Mouse (Mus musculus): ENCODE data around the gene E030025P04Rik. TPM values are rescaled to one million over a fixed set of nuclear protein-coding genes. Genes with fewer than 3 reads are reported as not detected.
A peak's percentile ranks its signal among the peaks of the same experiment; 100 is the strongest.

E030025P04Rik gene
- not detected in 2 replicates for polyA plus RNA-seq (2015; fragmentation: Nextera tagmentation; extraction: Ambion mirVana)

DNA sequence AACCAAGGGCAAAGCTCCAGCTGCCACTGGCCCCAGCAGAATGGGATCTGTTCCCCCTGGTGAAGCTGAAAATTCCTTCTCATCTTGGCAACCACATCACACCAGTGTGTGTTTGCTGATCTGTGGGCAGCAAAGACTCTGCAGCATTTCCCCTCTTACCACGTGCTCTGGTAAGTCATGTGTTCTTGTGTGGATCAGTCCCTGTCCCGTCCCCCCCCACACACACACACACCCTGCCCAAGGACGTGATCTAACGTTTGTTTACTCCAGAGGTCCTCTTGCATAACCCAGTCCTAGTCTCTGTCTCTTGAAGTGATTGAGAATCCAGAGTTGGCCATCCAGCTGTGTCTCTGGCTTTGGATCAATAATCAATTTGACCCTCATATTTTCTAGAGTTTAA, at the start of gene E030025P04Rik:
TSS of gene E030025P04Rik (minus strand) at position 134 of the 400 bp plus-strand sequence.
- ATAC-seq (ENCODE audit: low read depth) (no peak), DNase-seq (no peak)

DNA sequence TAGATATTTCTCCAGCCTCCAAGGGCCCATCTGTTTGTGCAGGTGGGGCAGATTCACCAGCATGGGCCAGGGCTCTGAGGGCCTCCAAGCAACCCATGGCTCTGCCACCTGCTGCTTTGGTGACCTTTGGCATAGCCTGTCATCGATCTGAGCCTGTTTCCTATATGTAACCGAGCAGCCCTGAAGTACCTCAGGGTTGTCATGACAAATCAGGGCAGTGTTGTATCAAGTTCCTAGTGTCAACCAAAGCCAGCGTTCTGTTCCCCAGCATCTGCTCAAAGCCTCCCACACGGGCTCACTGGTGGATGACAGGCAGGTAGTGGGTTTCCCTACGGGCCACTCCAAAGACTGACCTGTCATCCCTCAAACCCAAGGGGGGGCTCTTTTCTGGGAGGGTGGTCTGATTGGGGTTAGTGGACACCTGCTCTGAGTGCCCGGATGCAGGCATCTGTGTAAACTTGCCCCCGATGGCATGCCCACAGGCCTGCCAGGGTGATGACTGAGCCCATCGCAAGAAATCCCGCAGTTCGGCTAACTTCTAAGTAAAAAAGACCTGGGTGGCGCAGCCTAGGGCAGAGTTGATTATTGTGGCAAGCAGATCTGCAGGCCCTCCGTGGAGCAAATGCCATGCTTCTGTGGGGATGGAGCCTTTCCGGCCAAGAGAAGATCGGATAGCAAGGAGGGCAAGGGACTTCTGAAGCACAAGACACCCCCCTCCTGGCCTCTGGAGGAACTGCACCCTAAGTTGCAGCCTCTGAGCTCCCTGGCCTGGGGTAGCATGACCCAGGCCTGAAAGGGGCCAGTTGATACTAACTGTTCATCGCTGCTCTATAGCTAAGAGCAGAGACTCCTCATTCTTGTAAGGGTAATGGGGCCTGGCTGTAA, 48.7 kb upstream of the E030025P04Rik start:
- Histone ChIP-seq H3K27ac (no peak overlapping the region), H3K27me3 (no peaks in the 10 kb centered on the region), H3K4me2 (no peak overlapping the region), H3K9ac (no peak overlapping the region), H3K9me3 (replicated peaks) (no peaks in the 10 kb centered on the region), H3K36me3 (no peaks in the 10 kb centered on the region), H3K4me3 (replicated peaks) (no peak overlapping the region), H3K4me1 (replicated peaks) (no peaks in the 10 kb centered on the region)
- DNase-seq (peak; percentile 17), ATAC-seq (ENCODE audit: low read depth) (no peak)
- 47% methylated on average over 15 of the region's 15 CpGs for WGBS (ENCODE audit: insufficient replicate concordance)

More for the DNA sequence above, at the start of gene E030025P04Rik:
- no peaks in the 10 kb centered on the region for H3K9me3 ChIP-seq (replicated peaks)
- no peaks in the 10 kb centered on the region for H3K27me3 ChIP-seq
- H3K36me3 ChIP-seq, result no peaks in the 10 kb centered on the region
- H3K9ac ChIP-seq, result no peak within 1 kb of the TSS
- WGBS (ENCODE audit: insufficient replicate concordance), result 38% methylated on average over 4 of the region's 4 CpGs
- no peaks in the 10 kb centered on the region for H3K4me1 ChIP-seq (replicated peaks)
- H3K4me3 ChIP-seq (replicated peaks), result no peak within 1 kb of the TSS
- no peak within 1 kb of the TSS for H3K4me2 ChIP-seq
- no peak within 1 kb of the TSS for H3K27ac ChIP-seq

DNA sequence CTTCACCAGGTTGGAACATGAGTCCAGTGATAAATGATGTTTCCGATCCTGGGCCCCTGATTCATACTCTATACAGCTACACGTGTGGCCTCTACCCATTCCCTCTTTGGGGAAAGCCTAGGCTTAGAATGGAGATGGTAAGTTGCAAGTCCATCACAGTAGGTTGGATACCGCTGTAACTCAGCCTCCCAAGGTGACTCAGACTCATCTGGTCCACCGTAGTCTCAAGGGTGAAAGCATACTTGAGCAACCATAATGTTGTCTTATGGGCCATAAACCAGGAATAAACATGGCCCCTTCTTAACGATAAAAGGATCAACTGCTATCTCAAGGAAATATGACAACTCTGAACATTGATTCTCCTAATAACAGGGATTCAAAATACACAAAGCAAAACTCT, 44.1 kb upstream of the E030025P04Rik start:
- ATAC-seq (ENCODE audit: low read depth), result no peak
- DNase-seq, result no peak
- WGBS (ENCODE audit: insufficient replicate concordance), result 65% methylated on average over 5 of the region's 5 CpGs

DNA sequence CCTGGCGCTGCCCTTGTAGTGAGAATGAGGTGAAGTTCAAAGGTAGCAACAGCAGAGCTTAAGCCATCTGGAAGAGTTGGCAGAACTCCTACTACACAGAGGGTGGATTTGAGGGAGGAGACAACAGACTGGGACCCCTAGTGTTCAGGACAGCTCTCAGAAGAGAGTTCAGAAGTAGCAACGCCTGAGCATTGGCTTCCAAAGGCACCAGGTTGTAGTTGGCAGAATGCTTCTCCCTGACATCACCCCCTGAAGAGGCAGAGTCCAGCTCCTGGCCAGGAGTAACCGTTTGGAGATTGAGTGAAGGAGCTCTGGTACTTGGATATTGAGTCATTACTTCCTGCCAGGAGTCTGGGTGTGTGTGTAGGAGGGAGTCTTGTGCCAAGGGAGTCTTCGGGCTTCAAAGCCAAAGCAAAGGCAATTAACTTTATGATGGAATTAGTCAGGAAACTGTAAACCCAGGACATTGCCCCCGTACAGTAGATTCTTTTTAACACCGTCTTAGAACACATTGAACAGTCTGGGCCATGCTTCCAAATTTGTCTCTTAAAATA, 43.5 kb upstream of the E030025P04Rik start:
- 54% methylated on average over 6 of the region's 6 CpGs for WGBS (ENCODE audit: insufficient replicate concordance)

More for the DNA sequence above, 44.1 kb upstream of the E030025P04Rik start:
- Histone ChIP-seq H3K27ac (no peak overlapping the region), H3K9me3 (replicated peaks) (no peaks in the 10 kb centered on the region), H3K36me3 (no peaks in the 10 kb centered on the region), H3K4me1 (replicated peaks) (no peaks in the 10 kb centered on the region), H3K4me2 (no peak overlapping the region), H3K4me3 (replicated peaks) (no peak overlapping the region), H3K9ac (no peak overlapping the region), H3K27me3 (no peaks in the 10 kb centered on the region)

DNA sequence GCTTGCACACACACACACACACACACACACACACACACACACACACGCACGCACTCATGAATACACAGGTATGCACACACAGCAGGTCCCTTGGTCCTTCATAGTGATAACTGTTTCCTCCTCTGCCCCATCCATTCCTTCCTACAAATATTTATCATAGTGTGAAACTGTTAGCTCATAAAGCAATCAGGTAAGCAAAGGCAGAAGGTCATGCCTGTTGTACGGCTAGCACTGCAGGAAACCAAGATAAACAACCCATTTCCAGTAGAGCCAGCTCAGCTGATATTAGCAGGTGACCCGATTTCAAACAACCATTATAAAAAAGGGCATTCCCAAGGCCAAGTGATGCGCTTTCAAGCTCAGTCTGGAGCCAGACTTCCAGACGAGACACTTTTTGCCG, 36.9 kb upstream of the E030025P04Rik start:
- no peaks in the 10 kb centered on the region for H3K36me3 ChIP-seq
- H3K4me3 ChIP-seq (replicated peaks), result no peak overlapping the region
- no peaks in the 10 kb centered on the region for H3K27me3 ChIP-seq
- no peaks in the 10 kb centered on the region for H3K4me1 ChIP-seq (replicated peaks)
- no peak for ATAC-seq (ENCODE audit: low read depth)
- H3K4me2 ChIP-seq, result no peak overlapping the region
- no peaks in the 10 kb centered on the region for H3K9me3 ChIP-seq (replicated peaks)
- DNase-seq, result no peak
- WGBS (ENCODE audit: insufficient replicate concordance), result 61% methylated on average over 7 of the region's 7 CpGs
- H3K9ac ChIP-seq, result no peak overlapping the region
- H3K27ac ChIP-seq, result no peak overlapping the region

More for the DNA sequence above, 43.5 kb upstream of the E030025P04Rik start:
- H3K9ac ChIP-seq, result no peak overlapping the region
- H3K4me1 ChIP-seq (replicated peaks), result no peaks in the 10 kb centered on the region
- no peak for DNase-seq
- no peaks in the 10 kb centered on the region for H3K27me3 ChIP-seq
- H3K4me2 ChIP-seq, result no peak overlapping the region
- H3K27ac ChIP-seq, result no peak overlapping the region
- H3K4me3 ChIP-seq (replicated peaks), result no peak overlapping the region
- H3K36me3 ChIP-seq, result no peaks in the 10 kb centered on the region
- ATAC-seq (ENCODE audit: low read depth), result no peak
- H3K9me3 ChIP-seq (replicated peaks), result no peaks in the 10 kb centered on the region

DNA sequence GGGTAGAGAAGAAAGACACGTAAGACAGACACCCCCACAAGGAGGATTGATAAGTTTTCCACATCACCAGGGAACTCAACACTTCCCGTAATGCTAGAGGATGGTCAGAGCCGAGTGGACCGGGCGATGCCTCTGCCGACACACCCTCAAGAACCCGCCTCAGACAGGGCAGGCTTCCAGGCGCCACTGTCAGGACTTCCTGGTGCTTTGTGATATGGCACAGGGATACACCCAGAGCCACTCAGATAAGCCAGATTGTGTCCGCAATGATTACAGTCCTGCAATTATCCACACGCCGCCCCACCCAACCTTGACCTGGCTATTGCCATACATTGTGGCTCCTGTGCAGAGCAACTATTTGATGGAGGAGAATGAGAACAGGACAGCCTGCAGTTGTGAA, 36.1 kb upstream of the E030025P04Rik start:
- Histone ChIP-seq H3K27ac (no peak overlapping the region), H3K9me3 (replicated peaks) (no peaks in the 10 kb centered on the region), H3K4me1 (replicated peaks) (no peaks in the 10 kb centered on the region), H3K4me2 (no peak overlapping the region), H3K36me3 (no peaks in the 10 kb centered on the region), H3K9ac (no peak overlapping the region), H3K27me3 (no peaks in the 10 kb centered on the region), H3K4me3 (replicated peaks) (no peak overlapping the region)
- WGBS (ENCODE audit: insufficient replicate concordance), result 62% methylated on average over 11 of the region's 11 CpGs
- no peak for ATAC-seq (ENCODE audit: low read depth)
- DNase-seq, result no peak

DNA sequence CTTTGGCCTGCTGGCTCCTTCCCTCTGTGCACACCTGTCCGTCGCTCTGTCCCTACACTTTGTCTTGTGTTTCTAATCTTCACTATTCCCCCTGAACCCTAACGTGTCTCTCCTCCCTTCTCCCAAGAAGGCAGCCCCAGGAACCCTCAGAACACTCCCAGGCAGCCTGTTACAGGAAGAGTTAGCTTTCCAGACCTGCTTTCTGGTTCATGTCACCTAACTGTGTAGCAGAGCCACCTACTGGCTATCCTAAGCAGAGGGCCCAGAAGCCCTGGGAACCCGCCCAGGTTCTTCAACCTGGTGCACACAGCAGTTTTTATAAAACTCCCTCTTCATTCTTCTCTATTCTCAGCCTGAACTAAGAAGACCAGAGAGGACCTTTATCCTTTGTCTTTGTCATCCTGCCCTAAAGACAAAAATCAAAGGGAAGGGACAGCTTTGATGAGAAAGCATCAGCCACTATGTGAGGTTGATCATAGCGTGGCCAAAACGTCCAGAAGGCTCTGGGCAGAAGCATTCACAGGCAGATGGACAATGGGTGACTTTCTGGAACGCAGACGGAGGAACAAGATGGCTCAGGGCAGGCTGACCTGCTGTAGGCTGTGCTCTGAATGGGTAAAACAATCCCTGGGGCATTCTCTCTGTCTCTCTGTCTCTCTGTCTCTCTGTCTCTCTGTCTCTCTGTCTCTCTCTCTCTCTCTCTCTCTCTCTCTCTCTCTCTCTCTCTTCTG, 34.8 kb upstream of the E030025P04Rik start:
- H3K27me3 ChIP-seq, result no peaks in the 10 kb centered on the region
- no peak overlapping the region for H3K4me2 ChIP-seq
- no peak overlapping the region for H3K27ac ChIP-seq
- no peak overlapping the region for H3K4me3 ChIP-seq (replicated peaks)
- ATAC-seq (ENCODE audit: low read depth) (no peak), DNase-seq (no peak)
- H3K9me3 ChIP-seq (replicated peaks), result no peaks in the 10 kb centered on the region
- H3K9ac ChIP-seq, result no peak overlapping the region
- H3K4me1 ChIP-seq (replicated peaks), result no peaks in the 10 kb centered on the region
- H3K36me3 ChIP-seq, result no peaks in the 10 kb centered on the region
- WGBS (ENCODE audit: insufficient replicate concordance), result 49% methylated on average over 8 of the region's 8 CpGs

DNA sequence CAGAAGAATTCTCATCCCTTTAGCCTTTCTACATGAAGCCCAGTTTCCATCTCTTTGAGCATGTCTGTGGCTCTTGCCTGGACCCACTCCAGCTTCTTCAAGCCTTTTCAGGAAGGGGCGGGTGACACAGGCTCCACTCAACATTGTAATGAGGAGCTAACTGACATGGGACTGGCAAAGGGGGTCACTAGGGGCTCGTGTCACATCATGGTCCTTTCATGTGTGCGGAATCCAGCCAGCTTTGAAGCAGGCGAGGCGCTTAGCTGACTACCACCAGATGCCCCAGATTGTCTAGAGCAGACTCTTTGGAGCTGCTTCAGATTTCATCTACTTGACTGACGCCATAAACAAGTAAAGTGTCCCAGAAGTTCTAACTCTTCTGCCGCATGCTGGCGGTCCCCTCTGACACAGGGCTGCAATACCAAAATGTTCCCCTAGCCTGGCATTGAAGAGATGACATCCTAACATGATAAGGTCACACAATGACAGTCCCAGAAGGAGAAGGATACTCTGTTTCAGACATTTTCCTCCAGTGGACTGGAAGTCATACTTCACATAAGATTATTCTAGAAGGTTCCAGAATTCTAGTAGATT, 31.3 kb upstream of the E030025P04Rik start:
- peaks cover 17% of the 10 kb centered on the region for H3K9me3 ChIP-seq (replicated peaks)
- no peak overlapping the region for H3K27ac ChIP-seq
- no peak for ATAC-seq (ENCODE audit: low read depth)
- no peak for DNase-seq
- H3K36me3 ChIP-seq, result no peaks in the 10 kb centered on the region
- no peak overlapping the region for H3K4me2 ChIP-seq
- no peaks in the 10 kb centered on the region for H3K27me3 ChIP-seq
- 68% methylated on average over 8 of the region's 8 CpGs for WGBS (ENCODE audit: insufficient replicate concordance)
- no peaks in the 10 kb centered on the region for H3K4me1 ChIP-seq (replicated peaks)
- H3K4me3 ChIP-seq (replicated peaks), result no peak overlapping the region
- H3K9ac ChIP-seq, result no peak overlapping the region

DNA sequence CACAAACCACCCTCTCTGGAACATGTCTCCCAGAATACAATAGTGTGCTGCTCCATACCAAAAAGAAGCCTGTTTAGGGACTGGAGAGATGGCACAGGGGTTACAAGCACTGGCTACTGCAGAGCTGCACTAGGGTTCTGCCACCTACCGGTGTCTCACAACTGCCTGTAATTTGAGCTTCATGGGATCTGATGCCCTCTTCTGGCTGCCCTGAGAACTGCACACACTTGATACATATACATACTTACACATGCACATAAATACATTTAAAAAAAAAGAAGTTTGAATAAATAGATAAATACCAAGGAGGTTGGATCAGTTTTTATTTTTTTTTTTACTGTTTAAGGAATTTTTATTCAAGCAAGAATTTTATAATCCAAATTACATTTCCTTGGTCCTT, 28.1 kb upstream of the E030025P04Rik start:
- Histone ChIP-seq H3K36me3 (no peaks in the 10 kb centered on the region), H3K27ac (no peak overlapping the region), H3K4me1 (replicated peaks) (no peaks in the 10 kb centered on the region), H3K9ac (no peak overlapping the region), H3K4me3 (replicated peaks) (no peak overlapping the region), H3K9me3 (replicated peaks) (peaks cover 29% of the 10 kb centered on the region), H3K27me3 (no peaks in the 10 kb centered on the region), H3K4me2 (no peak overlapping the region)
- ATAC-seq (ENCODE audit: low read depth), result no peak
- 70% methylated on average over 1 of the region's 1 CpGs for WGBS (ENCODE audit: insufficient replicate concordance)
- DNase-seq, result no peak

DNA sequence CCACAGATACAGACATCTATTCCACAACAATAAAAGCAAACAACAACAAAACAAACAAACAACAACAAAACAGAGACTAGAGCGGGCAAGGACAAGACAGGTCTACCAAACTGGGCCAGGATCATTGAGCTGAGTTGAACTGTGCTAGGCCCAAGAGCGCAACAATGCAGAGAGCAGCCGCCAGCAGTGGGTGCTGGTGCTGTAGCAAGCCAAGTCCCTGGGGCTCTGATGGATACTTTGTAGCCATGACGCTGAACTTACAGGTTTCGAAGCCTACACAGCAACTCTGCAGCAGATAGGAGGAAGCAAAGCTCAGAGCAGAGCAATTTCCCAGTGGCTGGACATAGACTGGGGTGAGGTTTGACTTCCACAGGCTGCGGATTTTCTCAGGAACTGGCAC, 26.6 kb upstream of the E030025P04Rik start:
- no peaks in the 10 kb centered on the region for H3K4me1 ChIP-seq (replicated peaks)
- no peak overlapping the region for H3K4me3 ChIP-seq (replicated peaks)
- no peaks in the 10 kb centered on the region for H3K27me3 ChIP-seq
- no peaks in the 10 kb centered on the region for H3K36me3 ChIP-seq
- no peak for DNase-seq
- WGBS (ENCODE audit: insufficient replicate concordance), result 76% methylated on average over 6 of the region's 6 CpGs
- no peak overlapping the region for H3K27ac ChIP-seq
- no peak for ATAC-seq (ENCODE audit: low read depth)
- H3K9me3 ChIP-seq (replicated peaks), result peaks cover 36% of the 10 kb centered on the region
- H3K9ac ChIP-seq, result no peak overlapping the region
- no peak overlapping the region for H3K4me2 ChIP-seq

DNA sequence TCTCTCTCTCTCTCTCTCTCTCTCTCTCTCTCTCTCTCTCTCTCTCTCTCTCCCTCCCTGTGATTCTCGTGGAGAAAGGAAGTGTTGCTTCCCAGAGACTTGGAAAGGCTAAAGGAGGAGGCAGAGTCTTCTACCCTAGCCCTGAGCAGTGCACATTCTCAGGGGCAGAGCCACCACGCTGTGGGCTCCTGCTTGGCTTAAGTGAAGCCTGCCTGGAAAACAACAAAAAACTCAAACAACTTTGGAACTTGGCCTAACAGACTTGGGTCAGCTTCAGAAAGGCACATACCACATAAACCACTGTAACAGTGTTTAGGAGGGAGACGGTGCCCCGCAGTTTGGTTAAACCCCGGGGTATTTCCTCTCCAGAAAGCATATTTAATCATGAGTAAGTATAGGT, 13.5 kb upstream of the E030025P04Rik start:
- Histone ChIP-seq H3K4me1 (replicated peaks) (no peaks in the 10 kb centered on the region), H3K9me3 (replicated peaks) (no peaks in the 10 kb centered on the region), H3K4me3 (replicated peaks) (no peak overlapping the region), H3K27ac (no peak overlapping the region), H3K27me3 (no peaks in the 10 kb centered on the region), H3K9ac (no peak overlapping the region), H3K4me2 (no peak overlapping the region), H3K36me3 (no peaks in the 10 kb centered on the region)
- DNase-seq (no peak), ATAC-seq (ENCODE audit: low read depth) (no peak)
- 56% methylated on average over 5 of the region's 5 CpGs for WGBS (ENCODE audit: insufficient replicate concordance)
